Mouse (Mus musculus) Patski (cell line): ENCODE measurements around the gene Znhit1. TPM values are rescaled to one million over a fixed set of nuclear protein-coding genes. Genes with fewer than 3 reads are reported as not detected.
"Not testable (repeated sequence)": the region's sequence is repeated elsewhere in the genome, so short reads cannot be mapped to it uniquely, and the experiment has no call there.

Source experiments
- ATAC-seq: fragments of 100-300 bp; one replicate; pipeline ENCODE4 v1.8.0; 2021
- CTCF ChIA-PET: fragments of 350-600 bp; sonication (Branson Sonifier 250); formaldehyde crosslinking; loops from one replicate; lab custom pipeline; 2022; ENCODE audit warnings: inconsistent platforms; lab: Charles Lee
- POLR2A ChIA-PET: fragments of 350-600 bp; sonication (Branson Sonifier 250); formaldehyde crosslinking; loops from one replicate; lab custom pipeline; 2022; ENCODE audit warnings: antibody characterized with exemption, inconsistent platforms; lab: Charles Lee
- DNase-seq: peaks from one replicate; pipeline ENCODE4 v3.0.0-alpha.2; 2011; ENCODE audit warnings: low read depth, low spot score
- H3K27me3 ChIP-seq: fragments of 371-371 bp; one replicate; pipeline ENCODE4 v1.5.1; 2021
- CTCF ChIP-seq: fragments of 100-300 bp; IDR thresholded peaks from one replicate; pipeline ENCODE4 v1.5.1; 2021
- in situ Hi-C: fragments of 300-500 bp; cut with MboI; formaldehyde crosslinking; loops from 3 replicates; pipeline ENCODE4 v1.11.1; 2018; ENCODE audit warnings: low pct_unique_long_range_greater_than_20kb, mixed read lengths
- polyA plus RNA-seq: library from polyadenylated mRNA; unstranded; gene quantifications from one replicate; pipeline ENCODE4 v1.2.3, GENCODE M21; 2021

Znhit1 gene
- polyA plus RNA-seq, 1 experiment from 2014 or later = 99.6 TPM

DNA sequence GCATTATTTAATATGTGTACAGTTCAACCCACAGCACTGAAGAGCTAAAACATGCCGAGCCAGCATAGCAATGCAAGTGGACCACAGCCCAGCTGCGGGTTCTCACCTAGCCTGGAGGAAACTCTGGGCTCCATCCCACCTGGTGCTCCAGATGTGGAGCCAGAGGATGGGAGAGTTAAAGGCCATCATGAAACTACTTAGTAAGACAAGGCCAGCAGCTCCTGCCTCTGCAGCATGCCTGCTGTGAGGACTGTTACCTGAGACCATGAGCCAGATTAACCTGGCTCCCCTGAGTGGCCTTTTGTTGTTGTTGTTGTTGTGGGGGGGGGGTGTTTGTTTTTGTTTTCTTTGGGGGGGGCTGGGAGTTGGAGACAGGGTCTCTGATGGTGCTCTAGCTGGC lies 44.4 kb downstream of the Znhit1 start:
- CTCF ChIA-PET = no interaction called here
- no peak for TF ChIP-seq CTCF
- H3K27me3 ChIP-seq = no peaks in the 10 kb centered on the region
- in situ Hi-C loops = no loop called here
- POLR2A ChIA-PET = no interaction called here
- no peak for ATAC-seq
- no peak for DNase-seq

DNA sequence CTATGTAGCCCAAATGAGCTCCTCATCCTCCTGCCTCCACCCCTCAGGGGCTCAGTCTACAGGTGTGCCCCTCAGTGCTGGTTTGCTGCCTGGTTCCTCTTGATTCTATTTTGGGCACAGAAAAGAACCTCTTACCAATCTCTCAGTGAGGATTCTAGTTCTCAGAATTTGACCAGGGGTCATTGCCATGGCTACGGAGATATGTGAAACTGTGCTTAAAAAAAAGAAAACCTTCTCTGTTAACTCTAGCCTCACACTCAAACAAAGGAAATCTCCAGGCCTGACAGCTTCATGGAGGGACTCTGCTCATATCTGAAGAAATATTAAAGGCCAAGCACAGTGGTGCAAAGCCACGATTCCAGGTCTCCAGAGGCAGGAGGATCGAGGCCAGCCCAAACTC lies 45.0 kb downstream of the Znhit1 start:
- in situ Hi-C loops = no loop called here
- ChIA-PET CTCF (interaction anchor here (1.0 to 1.1 kb wide), 2 partner anchors 8 to 10 kb away, joined by 4 to 5 read pairs; no protein-coding TSS in a partner anchor), POLR2A (interaction anchor here (0.7 to 1.0 kb wide), 2 partner anchors 11 to 63 kb away, joined by 3 to 5 read pairs; no protein-coding TSS in a partner anchor)
- TF ChIP-seq CTCF = no peak
- no peak for ATAC-seq
- DNase-seq = no peak
- no peaks in the 10 kb centered on the region for H3K27me3 ChIP-seq

DNA sequence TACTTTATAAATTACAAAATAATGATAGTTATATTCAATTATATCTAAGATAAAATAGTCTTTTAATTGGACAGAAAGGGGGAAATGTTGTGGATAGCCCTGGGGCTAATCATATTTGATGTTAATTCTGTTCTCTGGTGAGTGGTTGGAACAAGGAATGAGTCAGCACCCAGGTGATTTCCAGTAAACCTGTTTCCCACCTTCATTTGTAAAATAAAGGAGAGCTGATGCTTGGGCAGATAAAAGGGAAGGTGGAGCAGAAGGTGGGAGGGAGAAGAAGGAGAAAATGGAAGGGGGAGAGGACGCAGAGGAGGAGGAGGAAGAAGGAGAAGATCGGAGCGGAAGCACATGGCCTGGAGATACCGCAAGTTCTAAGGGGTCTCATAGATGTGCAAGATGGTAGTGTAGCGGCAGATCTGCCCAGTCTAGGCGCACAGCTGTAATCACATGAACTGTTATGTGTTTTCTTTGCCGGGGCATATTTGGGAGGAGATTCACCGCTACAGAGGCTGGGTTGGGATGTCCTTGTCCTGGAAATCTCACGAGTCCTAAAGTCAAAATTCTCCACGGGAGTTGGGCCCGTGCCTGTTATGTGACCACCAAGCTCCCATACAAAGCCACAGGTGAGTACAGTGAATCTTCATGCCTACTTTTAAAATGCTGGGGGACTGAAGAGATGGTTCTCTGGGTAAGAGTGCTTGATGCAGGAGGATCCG lies 46.8 kb downstream of the Znhit1 start:
- no peak for ATAC-seq
- in situ Hi-C loops = no loop called here
- POLR2A ChIA-PET = no interaction called here
- H3K27me3 ChIP-seq = no peaks in the 10 kb centered on the region
- DNase-seq = no peak
- CTCF ChIA-PET = no interaction called here
- no peak for TF ChIP-seq CTCF

DNA sequence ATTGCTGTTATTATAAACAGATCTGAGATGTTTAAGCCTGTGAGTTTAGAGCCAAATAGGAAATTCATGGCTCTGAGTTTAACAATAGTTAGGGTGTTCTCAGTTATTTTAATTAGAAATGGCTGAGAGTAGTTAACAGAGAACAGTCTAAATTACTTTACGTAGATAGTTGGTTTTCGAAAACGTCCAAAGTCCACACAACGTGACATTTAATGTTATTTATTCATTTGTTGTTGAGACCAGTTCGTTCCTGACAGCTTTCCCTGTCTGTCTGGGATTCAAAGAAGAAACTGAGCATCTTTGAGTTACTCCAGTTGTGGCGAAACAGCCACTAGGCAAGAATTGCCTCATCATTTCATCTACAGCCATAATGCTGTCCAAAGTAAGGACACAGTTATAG lies 47.8 kb downstream of the Znhit1 start:
- CTCF ChIA-PET, H3K27me3 ChIP-seq, ATAC-seq, POLR2A ChIA-PET, in situ Hi-C loops, DNase-seq: not testable (repeated sequence)

DNA sequence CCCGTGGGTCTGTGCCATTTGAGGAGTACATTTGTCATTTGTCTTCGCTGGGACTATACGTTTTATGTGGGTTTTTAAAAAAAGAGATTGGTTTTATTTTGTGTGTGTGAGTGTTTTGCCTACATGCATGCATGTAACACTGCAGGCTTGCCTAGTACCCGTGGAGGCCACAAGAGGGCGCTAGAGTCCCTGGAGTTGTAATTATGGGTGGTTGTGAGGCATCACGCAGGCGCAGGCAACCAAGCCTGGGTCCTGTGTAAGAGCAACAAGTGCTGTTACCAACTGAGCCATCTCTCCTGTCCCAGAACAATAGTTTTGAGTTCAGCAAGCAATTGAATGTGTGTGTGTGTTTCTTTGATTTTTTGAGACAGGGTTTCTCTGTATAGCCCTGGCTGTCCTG lies 48.5 kb downstream of the Znhit1 start:
- no peak for ATAC-seq
- ChIA-PET CTCF (no interaction called here), POLR2A (no interaction called here)
- TF ChIP-seq CTCF = peak; percentile 60
- in situ Hi-C loops = no loop called here
- DNase-seq = no peak
- H3K27me3 ChIP-seq = no peaks in the 10 kb centered on the region

DNA sequence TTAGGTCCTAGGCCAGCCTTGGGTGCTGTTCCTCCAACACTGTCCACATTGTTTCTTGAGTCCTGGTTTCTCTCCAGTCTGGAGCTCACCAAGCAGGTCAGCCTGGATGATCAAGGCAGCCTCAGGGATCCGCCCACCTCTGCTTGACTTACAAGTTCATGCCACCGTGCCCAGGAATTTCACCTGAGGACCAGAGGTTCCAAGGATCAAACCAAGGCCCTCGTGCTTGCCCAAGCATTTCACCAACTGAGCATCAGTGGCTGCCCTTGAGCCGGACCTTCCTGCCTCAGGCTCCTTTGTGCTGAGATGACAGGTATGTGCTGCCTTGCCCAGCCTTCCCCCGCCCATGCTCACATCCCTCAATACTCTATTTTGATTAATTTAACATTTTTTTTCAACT lies 50.2 kb downstream of the Znhit1 start:
- TF ChIP-seq CTCF = no peak
- CTCF ChIA-PET = interaction anchor here (2.4 kb wide), 1 partner anchor 15 kb away, joined by 13 read pairs; the partner anchor contains the start of gene Fis1
- DNase-seq (no peak), ATAC-seq (no peak)
- H3K27me3 ChIP-seq = no peaks in the 10 kb centered on the region
- in situ Hi-C loops = no loop called here
- POLR2A ChIA-PET = no interaction called here

DNA sequence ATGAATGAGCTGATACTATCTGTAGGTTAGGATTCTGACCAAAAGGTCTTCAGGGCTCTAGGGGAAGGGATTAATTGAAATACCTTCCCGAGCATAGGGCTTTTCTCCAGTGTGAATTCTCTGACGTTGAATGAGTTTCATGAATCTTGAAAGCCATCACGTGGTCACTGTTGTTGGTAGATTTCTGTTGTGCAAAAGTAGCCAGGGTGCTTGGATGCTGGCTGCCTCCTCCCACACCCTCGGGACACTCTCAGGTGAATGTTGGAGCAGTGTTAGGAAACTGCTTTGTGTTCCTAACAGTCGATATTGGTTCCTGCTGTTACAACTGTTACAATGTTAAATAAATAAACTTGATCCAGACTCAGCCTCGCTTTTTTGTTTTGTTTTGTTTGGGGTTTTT lies 51.1 kb downstream of the Znhit1 start:
- ATAC-seq (no peak), DNase-seq (no peak)
- in situ Hi-C loops = no loop called here
- no peak for TF ChIP-seq CTCF
- ChIA-PET POLR2A (no interaction called here), CTCF (interaction anchor here (1.3 to 2.4 kb wide), 3 partner anchors 14 to 26 kb away, joined by 4 to 13 read pairs (median 6); partner anchors contain the start of gene Fis1)
- no peaks in the 10 kb centered on the region for H3K27me3 ChIP-seq

DNA sequence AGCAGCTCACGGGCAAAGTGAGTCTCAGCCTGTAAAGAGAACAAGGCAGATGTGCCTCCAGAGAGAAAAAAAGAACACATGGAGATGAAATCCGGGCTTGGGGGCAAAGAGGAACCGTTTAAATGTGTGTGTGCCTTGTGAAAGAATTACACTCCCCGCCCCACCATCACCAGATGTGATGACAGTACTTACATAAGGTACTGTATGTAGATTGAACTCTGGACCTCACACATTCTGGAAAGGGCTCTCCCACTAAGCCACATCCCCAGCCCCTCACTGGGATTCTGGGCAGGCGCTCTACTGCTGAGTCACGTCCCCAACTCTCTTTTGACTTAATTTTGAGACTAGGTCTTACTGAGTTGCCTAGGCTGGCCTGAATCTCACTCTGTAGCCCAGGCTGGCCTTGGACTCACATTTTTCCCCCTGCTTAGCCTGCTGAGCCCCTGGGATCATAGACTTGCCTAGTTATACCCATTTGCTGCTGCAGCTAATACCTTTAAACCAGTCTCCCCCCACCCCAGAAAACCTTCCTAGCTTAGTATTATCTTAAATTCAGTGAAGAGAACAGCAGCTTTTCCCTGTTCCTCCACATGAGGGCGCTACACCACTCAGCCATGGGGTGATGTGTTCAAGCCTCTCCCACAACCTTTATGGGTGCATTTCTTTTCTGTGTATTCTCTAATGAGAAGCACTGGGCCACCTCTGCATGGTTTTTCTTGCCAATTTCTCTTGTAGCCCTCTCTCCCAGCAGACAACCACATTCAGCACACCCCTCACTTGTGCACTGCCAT lies 51.7 kb downstream of the Znhit1 start:
- ChIA-PET POLR2A (no interaction called here), CTCF (interaction anchor here (0.6 to 2.4 kb wide), 5 partner anchors 14 to 42 kb away, joined by 4 to 13 read pairs (median 6); partner anchors contain the start of gene Fis1)
- DNase-seq (no peak), ATAC-seq (no peak)
- in situ Hi-C loops = no loop called here
- TF ChIP-seq CTCF = peak; percentile 77
- no peaks in the 10 kb centered on the region for H3K27me3 ChIP-seq

DNA sequence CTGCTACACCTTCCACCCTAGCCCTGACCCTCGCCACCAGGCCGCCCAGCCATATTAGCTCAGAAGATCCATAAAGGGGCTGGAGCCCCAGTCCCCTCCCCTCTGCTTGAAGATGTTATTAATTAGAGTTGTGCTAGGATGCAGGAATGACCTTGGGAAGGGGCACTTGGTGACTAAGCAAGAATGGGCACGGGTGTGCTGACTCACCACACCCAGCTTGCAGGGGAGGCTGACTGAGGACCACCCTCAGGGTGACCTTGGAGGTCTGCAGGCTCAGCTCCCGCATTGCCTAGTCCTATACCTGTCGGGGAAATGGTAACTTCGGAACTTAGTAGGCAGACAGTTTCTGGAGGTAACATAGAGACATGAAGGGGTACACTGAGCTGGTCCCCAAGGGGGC lies 53.9 kb downstream of the Znhit1 start:
- H3K27me3 ChIP-seq = no peaks in the 10 kb centered on the region
- ATAC-seq = no peak
- DNase-seq = no peak
- ChIA-PET CTCF (interaction anchor here (1.6 kb wide), 1 partner anchor 8 kb away, joined by 4 read pairs; no protein-coding TSS in a partner anchor), POLR2A (interaction anchor here (1.1 kb wide), 1 partner anchor 14 kb away, joined by 4 read pairs; no protein-coding TSS in a partner anchor)
- no peak for TF ChIP-seq CTCF
- in situ Hi-C loops = no loop called here

DNA sequence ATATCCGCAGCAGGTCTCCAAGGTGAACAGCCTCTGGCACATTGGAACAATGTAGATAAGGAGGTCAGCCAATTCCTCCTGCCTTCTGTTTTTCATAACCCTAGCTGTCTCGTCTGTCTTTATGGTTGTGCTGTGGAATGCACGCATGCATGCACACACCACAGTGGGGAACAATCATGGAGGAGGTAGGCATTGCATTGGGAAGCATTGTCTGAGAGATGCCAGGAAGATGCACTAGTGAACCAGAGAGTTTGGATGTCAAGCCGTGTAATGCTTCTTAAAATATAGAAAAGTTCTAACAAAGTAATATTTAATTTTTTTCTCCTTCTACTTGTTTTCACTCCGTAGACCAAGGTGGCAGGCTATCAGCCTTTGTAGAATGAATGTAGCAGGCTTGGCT lies 54.9 kb downstream of the Znhit1 start:
- CTCF ChIA-PET = interaction anchor here (1.6 kb wide), 1 partner anchor 9 kb away, joined by 4 read pairs; no protein-coding TSS in a partner anchor
- ATAC-seq (no peak), DNase-seq (no peak)
- no peak for TF ChIP-seq CTCF
- POLR2A ChIA-PET = no interaction called here
- in situ Hi-C loops = no loop called here
- H3K27me3 ChIP-seq = no peaks in the 10 kb centered on the region

Other genes with a start within 250 kb of the Znhit1 start
- 0.09 TPM for gene Col26a1, start 104.8 kb downstream of the Znhit1 start, polyA plus RNA-seq
- 73.2 TPM for gene Ift22, start 79.9 kb downstream of the Znhit1 start, polyA plus RNA-seq
- gene Fis1, start 34.7 kb downstream of the Znhit1 start, polyA plus RNA-seq = 280 TPM
- 0.22 TPM for gene Cldn15, start 21.4 kb downstream of the Znhit1 start, polyA plus RNA-seq
- gene Plod3, start 1.0 kb downstream of the Znhit1 start, polyA plus RNA-seq = 202 TPM
- gene Vgf, start 38.4 kb upstream of the Znhit1 start, polyA plus RNA-seq = 0.89 TPM
- 240 TPM for gene Ap1s1, start 58.1 kb upstream of the Znhit1 start, polyA plus RNA-seq
- gene Serpine1, start 84.2 kb upstream of the Znhit1 start, polyA plus RNA-seq = 151 TPM
- 35.6 TPM for gene Trim56, start 128.2 kb upstream of the Znhit1 start, polyA plus RNA-seq
- not detected for gene Muc3, start 161.3 kb upstream of the Znhit1 start, polyA plus RNA-seq
- not detected for gene Muc3a, start 224.4 kb upstream of the Znhit1 start, polyA plus RNA-seq